Mouse (Mus musculus): ENCODE data around the gene Gas7.

DNA sequence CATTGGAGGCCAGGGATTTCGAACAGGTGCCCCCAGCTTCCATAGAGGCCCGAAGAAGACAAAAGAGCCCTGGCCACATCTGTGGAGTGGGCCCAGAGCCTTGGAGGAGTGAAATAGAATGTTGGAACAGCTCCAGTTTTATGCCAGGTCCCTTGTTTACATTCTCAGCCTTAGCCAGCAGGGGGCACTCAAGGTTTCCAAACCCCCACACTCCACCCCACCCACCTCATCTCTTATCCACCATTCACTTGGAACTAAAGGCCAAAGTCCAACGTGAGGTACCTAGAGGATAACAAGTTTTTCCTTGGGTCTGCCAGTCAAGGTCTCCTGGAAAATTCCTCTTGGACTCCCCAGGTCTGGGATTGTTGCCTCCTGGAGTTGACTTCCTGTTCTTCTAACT, 27.0 kb upstream of the Gas7 start:
- TF ChIP-seq CTCF (IDR thresholded peaks at IDR 0.05), result peak; percentile 65
- no peak for TF ChIP-seq EP300 (IDR thresholded peaks at IDR 0.05)

Measured in lung, postnatal 0 days (tissue).